Mouse (Mus musculus) midbrain, embryonic 15.5 days (tissue): ENCODE results near the gene Agfg2. TPM values are rescaled to one million over a fixed set of nuclear protein-coding genes. Genes with fewer than 3 reads are reported as not detected.
A peak's percentile ranks its signal among the peaks of the same experiment; 100 is the strongest.
"Not testable (repeated sequence)": the region's sequence is repeated elsewhere in the genome, so short reads cannot be mapped to it uniquely, and the experiment has no call there.

Experiments
- ATAC-seq: fragments of 200-750 bp; cut with Nextera tagmentation; replicated peaks from 2 replicates; pipeline ENCODE4 v1.8.0; 2017; ENCODE audit warnings: moderate TSS enrichment
- H3K27ac ChIP-seq: fragments of 300-500 bp; sonication (generic); 2 replicates; pipeline ENCODE4 v1.5.1; 2015; ENCODE audit warnings: mild to moderate bottlenecking, inconsistent platforms
- H3K27me3 ChIP-seq: fragments of 300-500 bp; sonication (generic); replicated peaks from 2 replicates; pipeline ENCODE4 v1.6.1; 2015; ENCODE audit warnings: inconsistent platforms
- H3K36me3 ChIP-seq: fragments of 300-500 bp; sonication (generic); replicated peaks from 2 replicates; pipeline ENCODE4 v1.6.1; 2015; ENCODE audit warnings: inconsistent platforms
- H3K4me1 ChIP-seq: fragments of 300-500 bp; sonication (generic); 2 replicates; pipeline ENCODE4 v1.6.1; 2015; ENCODE audit warnings: inconsistent platforms
- H3K4me2 ChIP-seq: fragments of 300-500 bp; sonication (generic); 2 replicates; pipeline ENCODE4 v1.6.1; 2015; ENCODE audit warnings: inconsistent platforms, mild to moderate bottlenecking, moderate library complexity
- H3K4me3 ChIP-seq: fragments of 300-500 bp; sonication (generic); 2 replicates; pipeline ENCODE4 v1.5.1; 2015; ENCODE audit warnings: mild to moderate bottlenecking, inconsistent platforms
- H3K9ac ChIP-seq: fragments of 300-500 bp; sonication (generic); 2 replicates; pipeline ENCODE4 v1.6.1; 2015; ENCODE audit warnings: mild to moderate bottlenecking, inconsistent platforms
- H3K9me3 ChIP-seq: fragments of 300-500 bp; sonication (generic); 2 replicates; pipeline ENCODE4 v1.6.1; 2016; ENCODE audit warnings: inconsistent platforms
- WGBS: fragments of 180-500 bp; shearing (Covaris S2); methylation state at CpG from one replicate; pipeline ENCODE4 v1.1.7; 2015; ENCODE audit warnings: mixed read lengths; 5-methylcytosine and 5-hydroxymethylcytosine counted together
- polyA plus RNA-seq: library from polyadenylated mRNA; unstranded; fragments of >200 nt; fragmentation: Nextera tagmentation; extraction: Ambion mirVana; gene quantifications from 2 replicates; pipeline ENCODE4 v1.2.1, GENCODE M21; 2015

Agfg2 gene
- 17.0 and 18.3 TPM in 2 replicates for polyA plus RNA-seq

GRCm38 (mm10) chr5:137684294-137685123, at the start of gene Agfg2:
Gene Agfg2, minus strand, starts transcription at chr5:137684726.
- Histone ChIP-seq H3K9ac (peak within 1 kb of the TSS; percentile 64), H3K4me3 (peak within 1 kb of the TSS; percentile 80), H3K27ac (peak within 1 kb of the TSS; percentile 84), H3K36me3 (no peaks in the 10 kb centered on the region), H3K27me3 (no peaks in the 10 kb centered on the region), H3K9me3 (no peaks in the 10 kb centered on the region), H3K4me1 (peaks cover 25% of the 10 kb centered on the region), H3K4me2 (peak within 1 kb of the TSS; percentile 86)
- peak; percentile 100 for ATAC-seq
- under 1% methylated on average over 62 of the region's 62 CpGs for WGBS

DNA sequence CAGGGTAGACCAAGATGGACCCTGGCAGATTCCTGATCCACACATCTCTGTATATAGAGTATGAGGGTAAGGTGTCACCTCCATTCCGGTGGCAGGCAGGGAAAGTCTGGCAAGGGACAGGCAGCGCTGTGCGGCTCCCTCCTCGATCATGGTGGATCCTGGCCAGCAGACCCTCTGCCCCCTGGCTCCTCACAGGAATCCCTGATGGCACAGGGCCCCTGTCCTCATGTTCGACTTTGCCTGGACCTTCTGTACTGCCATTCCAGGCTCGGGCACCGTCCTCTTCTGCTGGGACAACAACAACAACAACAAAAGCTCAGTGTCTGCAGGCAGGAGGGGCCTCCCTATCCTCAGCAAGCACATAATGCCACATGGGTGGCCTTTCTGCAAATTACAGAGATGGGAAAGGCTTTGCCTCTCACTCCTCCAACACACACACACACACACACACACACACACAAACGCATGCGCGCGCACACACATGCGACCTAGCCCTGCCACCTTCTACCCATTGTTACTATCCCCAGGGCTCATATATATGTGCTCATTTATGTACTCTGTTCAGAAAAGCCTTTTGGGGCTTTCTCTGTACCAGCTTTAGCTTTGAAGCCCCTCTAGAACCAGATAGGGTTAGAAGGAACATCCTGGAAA, 49.2 kb upstream of the Agfg2 start:
- H3K27me3 ChIP-seq = no peaks in the 10 kb centered on the region
- peaks cover 58% of the 10 kb centered on the region for H3K4me1 ChIP-seq
- peak overlapping the region; percentile 59 for H3K4me2 ChIP-seq
- H3K27ac ChIP-seq = peak overlapping the region; percentile 97
- H3K4me3 ChIP-seq = peak overlapping the region; percentile 36
- no peaks in the 10 kb centered on the region for H3K9me3 ChIP-seq
- WGBS = 13% methylated on average over 12 of the region's 12 CpGs
- peaks cover 26% of the 10 kb centered on the region for H3K36me3 ChIP-seq
- H3K9ac ChIP-seq = peak overlapping the region; percentile 45
- ATAC-seq = peak; percentile 71

DNA sequence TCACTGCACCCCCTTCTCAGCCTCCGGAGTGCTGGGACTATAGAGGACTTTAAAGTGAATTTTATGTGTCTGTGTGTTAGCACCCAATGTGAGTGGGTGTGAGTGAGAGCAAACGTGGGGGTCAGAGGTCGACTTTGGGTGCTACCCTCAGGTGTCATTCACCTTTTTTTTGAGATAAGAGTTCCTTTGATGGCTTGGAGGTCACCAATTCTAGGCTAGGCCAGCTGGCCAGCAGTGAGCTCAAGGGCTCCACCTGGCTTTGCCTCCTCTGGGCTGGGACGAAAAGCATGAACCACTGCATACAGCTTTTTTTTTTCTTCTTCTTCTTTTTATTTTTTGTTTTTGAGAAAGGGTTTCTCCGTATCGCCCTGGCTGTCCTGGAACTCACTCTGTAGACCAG, 42.2 kb upstream of the Agfg2 start:
- WGBS = 79% methylated on average over 6 of the region's 6 CpGs
- H3K4me2 ChIP-seq = no peak overlapping the region
- no peak overlapping the region for H3K4me3 ChIP-seq
- no peak overlapping the region for H3K27ac ChIP-seq
- peaks cover 5% of the 10 kb centered on the region for H3K4me1 ChIP-seq
- H3K27me3 ChIP-seq = no peaks in the 10 kb centered on the region
- H3K9me3 ChIP-seq = no peaks in the 10 kb centered on the region
- ATAC-seq = no peak
- H3K36me3 ChIP-seq = peaks cover 8% of the 10 kb centered on the region; the same call in 1 of the 2 replicates
- no peak overlapping the region for H3K9ac ChIP-seq

DNA sequence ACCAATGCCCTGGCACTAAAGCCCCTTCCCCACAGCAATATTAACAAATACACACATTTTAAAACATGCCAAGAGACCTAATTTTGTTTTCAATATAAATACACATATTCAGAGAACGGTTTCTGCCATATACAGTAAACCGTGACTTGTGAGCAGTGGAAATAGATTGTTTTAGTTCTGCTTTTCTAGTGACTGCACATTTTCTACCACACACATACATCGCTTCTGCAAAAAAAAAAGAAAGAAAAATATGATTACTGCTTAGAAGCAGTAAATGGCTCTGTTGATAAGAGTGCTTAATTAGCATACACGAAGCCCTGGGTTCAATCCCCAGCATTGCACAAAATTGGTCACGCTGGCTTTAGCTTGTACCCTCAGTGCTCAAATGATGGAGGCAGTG, 39.3 kb upstream of the Agfg2 start:
- no peaks in the 10 kb centered on the region for H3K36me3 ChIP-seq
- H3K27me3 ChIP-seq = no peaks in the 10 kb centered on the region
- H3K27ac ChIP-seq = no peak overlapping the region
- no peak overlapping the region for H3K4me2 ChIP-seq
- no peaks in the 10 kb centered on the region for H3K9me3 ChIP-seq
- H3K9ac ChIP-seq = no peak overlapping the region
- no peak for ATAC-seq
- H3K4me3 ChIP-seq = no peak overlapping the region
- 86% methylated on average over 5 of the region's 5 CpGs for WGBS
- H3K4me1 ChIP-seq = no peaks in the 10 kb centered on the region

- H3K4me1 ChIP-seq, H3K9me3 ChIP-seq, ATAC-seq, H3K27ac ChIP-seq, H3K9ac ChIP-seq, H3K4me3 ChIP-seq, H3K36me3 ChIP-seq, H3K27me3 ChIP-seq: not testable (repeated sequence)
- WGBS = 33% methylated on average over 10 of the region's 16 CpGs
- H3K4me2 ChIP-seq = 0 out of 2 replicates have a peak overlapping the region, but pooled peaks have one; percentile 15
Observed at GRCm38 (mm10) chr5:137720558-137721164, 36.1 kb upstream of the Agfg2 start.

DNA sequence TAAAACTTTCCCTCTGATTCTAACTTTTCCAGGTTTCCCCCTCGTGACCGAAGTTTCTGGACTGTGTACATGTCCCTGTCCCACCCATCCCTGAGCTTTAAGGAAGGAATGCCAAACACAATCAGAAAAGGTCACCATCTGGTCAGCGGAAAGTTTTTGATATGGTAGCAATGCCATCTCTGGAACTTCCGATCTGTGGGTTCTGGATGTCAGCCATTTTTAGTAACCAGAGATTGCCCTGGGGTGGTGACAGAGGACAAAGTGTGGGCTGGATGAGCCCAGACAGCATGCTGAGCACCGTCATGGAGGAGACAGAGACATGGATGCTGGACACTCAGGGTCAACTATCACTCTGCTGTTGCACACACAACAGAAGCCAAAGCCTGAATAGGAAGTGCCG, 34.6 kb upstream of the Agfg2 start:
- H3K4me2 ChIP-seq = no peak overlapping the region
- H3K9ac ChIP-seq = no peak overlapping the region
- no peak overlapping the region for H3K27ac ChIP-seq
- no peak overlapping the region for H3K4me3 ChIP-seq
- no peak for ATAC-seq
- no peaks in the 10 kb centered on the region for H3K4me1 ChIP-seq
- H3K9me3 ChIP-seq = no peaks in the 10 kb centered on the region
- H3K36me3 ChIP-seq = no peaks in the 10 kb centered on the region
- H3K27me3 ChIP-seq = no peaks in the 10 kb centered on the region
- 89% methylated on average over 6 of the region's 6 CpGs for WGBS

- H3K9me3 ChIP-seq = no peaks in the 10 kb centered on the region
- WGBS = 63% methylated on average over 8 of the region's 8 CpGs
- H3K4me3 ChIP-seq = no peak overlapping the region
- no peak overlapping the region for H3K9ac ChIP-seq
- H3K27ac ChIP-seq = no peak overlapping the region
- no peak overlapping the region for H3K4me2 ChIP-seq
- no peaks in the 10 kb centered on the region for H3K27me3 ChIP-seq
- no peaks in the 10 kb centered on the region for H3K36me3 ChIP-seq
- ATAC-seq = no peak
- no peaks in the 10 kb centered on the region for H3K4me1 ChIP-seq
Observed at GRCm38 (mm10) chr5:137718020-137718790, 33.7 kb upstream of the Agfg2 start.

GRCm38 (mm10) chr5:137715685-137716084, 31.2 kb upstream of the Agfg2 start:
- ATAC-seq = no peak
- 81% methylated on average over 8 of the region's 8 CpGs for WGBS

DNA sequence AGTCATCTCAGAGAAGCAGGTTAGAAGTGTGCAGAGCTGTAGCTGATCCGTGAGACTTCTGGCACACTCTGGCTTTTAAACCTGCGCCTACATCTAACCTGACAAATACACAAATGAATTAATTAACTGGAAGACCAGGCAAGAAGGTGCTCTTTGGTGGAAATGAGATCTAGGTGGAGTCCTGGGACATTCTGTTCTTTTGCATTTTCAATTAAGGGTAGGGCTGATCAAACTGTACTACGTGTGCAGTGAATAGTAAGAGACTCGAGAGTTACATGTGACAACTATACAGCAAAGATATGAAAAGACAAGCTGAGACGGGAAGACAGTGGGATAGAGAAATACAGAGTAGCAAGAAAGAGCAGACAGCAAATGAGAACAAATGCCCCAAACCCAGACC, 28.9 kb upstream of the Agfg2 start:
- H3K4me2 ChIP-seq = no peak overlapping the region
- ATAC-seq = no peak
- H3K27ac ChIP-seq = no peak overlapping the region
- H3K4me1 ChIP-seq = no peaks in the 10 kb centered on the region
- H3K36me3 ChIP-seq = no peaks in the 10 kb centered on the region
- H3K4me3 ChIP-seq = no peak overlapping the region
- no peaks in the 10 kb centered on the region for H3K27me3 ChIP-seq
- H3K9me3 ChIP-seq = no peaks in the 10 kb centered on the region
- H3K9ac ChIP-seq = no peak overlapping the region
- 80% methylated on average over 5 of the region's 5 CpGs for WGBS

More at GRCm38 (mm10) chr5:137715685-137716084, 31.2 kb upstream of the Agfg2 start:
- Histone ChIP-seq H3K4me3 (no peak overlapping the region), H3K36me3 (no peaks in the 10 kb centered on the region), H3K27ac (no peak overlapping the region), H3K9me3 (no peaks in the 10 kb centered on the region), H3K9ac (no peak overlapping the region), H3K4me2 (no peak overlapping the region), H3K4me1 (no peaks in the 10 kb centered on the region), H3K27me3 (no peaks in the 10 kb centered on the region)

DNA sequence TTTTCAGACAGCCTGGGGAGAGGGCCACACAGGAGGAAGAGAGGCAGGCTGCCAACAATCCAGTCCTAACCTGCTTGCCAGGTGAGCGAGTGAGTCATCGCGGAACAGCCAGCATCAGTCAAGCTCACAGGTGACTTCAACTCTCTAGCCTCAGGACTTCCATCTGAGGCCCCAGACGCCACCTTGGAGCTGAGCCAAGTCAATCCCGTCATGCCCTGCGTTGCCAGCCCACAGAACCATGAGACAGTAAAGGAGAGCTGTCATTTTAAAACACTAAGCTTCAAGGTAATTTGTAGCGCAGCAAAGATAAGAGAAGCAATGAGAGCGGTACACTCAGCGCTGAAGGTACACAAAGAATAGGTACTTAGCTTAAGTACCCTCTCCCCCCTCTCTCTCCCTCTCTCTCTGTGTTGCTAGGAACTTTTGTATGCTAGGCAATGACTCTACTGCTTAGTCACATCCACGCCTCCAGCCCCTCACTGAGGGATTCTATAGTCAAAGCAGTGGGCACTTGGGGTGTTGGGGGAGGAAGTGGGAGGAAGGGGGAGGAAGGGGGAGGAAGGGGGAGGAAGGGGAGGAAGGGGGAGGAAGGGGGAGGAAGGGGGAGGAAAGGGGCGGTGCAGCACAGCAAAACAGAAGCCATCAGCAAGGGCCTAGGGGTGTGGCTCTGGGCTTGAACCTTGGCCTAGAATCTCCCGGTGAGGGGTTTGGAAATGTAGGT, 22.5 kb upstream of the Agfg2 start:
- no peak for ATAC-seq
- no peak overlapping the region for H3K27ac ChIP-seq

DNA sequence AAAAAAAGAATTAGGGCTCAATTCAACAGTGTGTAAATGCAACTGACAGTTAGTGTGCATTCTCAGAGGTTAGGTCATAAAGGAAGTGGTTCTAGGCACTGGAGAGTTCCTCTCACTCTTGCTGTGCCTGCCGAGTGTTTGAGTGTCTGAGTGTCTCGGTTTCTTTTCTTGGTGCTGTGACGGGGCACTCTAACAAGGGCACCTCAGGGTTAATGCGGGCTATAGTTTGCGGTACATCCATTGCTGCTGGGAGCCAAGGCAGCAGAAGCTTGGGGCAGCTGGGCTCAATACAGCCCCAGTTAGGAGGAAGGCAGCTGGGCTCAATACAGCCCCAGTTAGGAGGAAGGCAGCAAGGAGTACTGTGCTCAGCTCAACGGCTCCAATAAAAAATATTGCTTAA, 20.7 kb upstream of the Agfg2 start:
- no peak for ATAC-seq
- H3K27ac ChIP-seq = no peak overlapping the region
- H3K36me3 ChIP-seq = no peaks in the 10 kb centered on the region
- H3K4me2 ChIP-seq = no peak overlapping the region
- no peaks in the 10 kb centered on the region for H3K27me3 ChIP-seq
- H3K9ac ChIP-seq = no peak overlapping the region
- WGBS = 58% methylated on average over 6 of the region's 6 CpGs
- H3K9me3 ChIP-seq = no peaks in the 10 kb centered on the region
- H3K4me3 ChIP-seq = no peak overlapping the region
- peaks cover 8% of the 10 kb centered on the region for H3K4me1 ChIP-seq

More for the DNA sequence above, 22.5 kb upstream of the Agfg2 start:
- H3K9ac ChIP-seq = no peak overlapping the region
- H3K9me3 ChIP-seq = no peaks in the 10 kb centered on the region
- WGBS = 47% methylated on average over 12 of the region's 12 CpGs
- no peaks in the 10 kb centered on the region for H3K36me3 ChIP-seq
- no peak overlapping the region for H3K4me3 ChIP-seq
- peaks cover 8% of the 10 kb centered on the region for H3K4me1 ChIP-seq
- peak overlapping the region; percentile 17; the same call in 1 of the 2 replicates for H3K4me2 ChIP-seq
- H3K27me3 ChIP-seq = no peaks in the 10 kb centered on the region
